Mouse (Mus musculus) neural tube, embryonic 15.5 days (tissue): ENCODE data around the gene Sstr4. TPM values are rescaled to one million over a fixed set of nuclear protein-coding genes. Genes with fewer than 3 reads are reported as not detected.

Source experiments
- ATAC-seq: fragments of 200-750 bp; cut with Nextera tagmentation; 2 replicates; pipeline ENCODE4 v1.8.0; 2017; ENCODE audit warnings: mild to moderate bottlenecking, moderate TSS enrichment, moderate library complexity; ENCODE audit not compliant: low FRiP score
- H3K27ac ChIP-seq: fragments of 300-500 bp; sonication (generic); replicated peaks from 2 replicates; pipeline ENCODE4 v1.5.1; 2015; ENCODE audit warnings: mild to moderate bottlenecking, inconsistent platforms
- H3K27me3 ChIP-seq: fragments of 300-500 bp; sonication (generic); replicated peaks from 2 replicates; pipeline ENCODE4 v1.6.1; 2015; ENCODE audit warnings: inconsistent platforms
- H3K36me3 ChIP-seq: fragments of 300-500 bp; sonication (generic); 2 replicates; pipeline ENCODE4 v1.6.1; 2015; ENCODE audit warnings: inconsistent platforms
- H3K4me1 ChIP-seq: fragments of 300-500 bp; sonication (generic); 2 replicates; pipeline ENCODE4 v1.6.1; 2015; ENCODE audit warnings: inconsistent platforms
- H3K4me2 ChIP-seq: fragments of 300-500 bp; sonication (generic); 2 replicates; pipeline ENCODE4 v1.6.1; 2015; ENCODE audit warnings: inconsistent platforms, mild to moderate bottlenecking, moderate library complexity
- H3K4me3 ChIP-seq: fragments of 300-500 bp; sonication (generic); replicated peaks from 2 replicates; pipeline ENCODE4 v1.5.1; 2015; ENCODE audit warnings: mild to moderate bottlenecking, inconsistent platforms
- H3K9ac ChIP-seq: fragments of 300-500 bp; sonication (generic); replicated peaks from 2 replicates; pipeline ENCODE4 v1.6.1; 2015; ENCODE audit warnings: mild to moderate bottlenecking, inconsistent platforms
- H3K9me3 ChIP-seq: fragments of 300-500 bp; sonication (generic); replicated peaks from 2 replicates; pipeline ENCODE4 v1.6.1; 2016; ENCODE audit warnings: inconsistent platforms
- WGBS: fragments of 180-500 bp; shearing (Covaris S2); methylation state at CpG from one replicate; pipeline ENCODE4 v1.1.7; 2015; ENCODE audit warnings: mixed read lengths; 5-methylcytosine and 5-hydroxymethylcytosine counted together
- polyA plus RNA-seq: library from polyadenylated mRNA; unstranded; fragments of >200 nt; fragmentation: Nextera tagmentation; extraction: Ambion mirVana; gene quantifications from 2 replicates; pipeline ENCODE4 v1.2.1, GENCODE M21; 2015

Gene Sstr4
- polyA plus RNA-seq, 1 experiment from 2014 or later: 3.8 TPM

GRCm38 (mm10) chr2:148441421-148441820 lies 46.3 kb downstream of the Sstr4 start:
- 86% methylated on average over 10 of the region's 10 CpGs for WGBS
- H3K4me1 ChIP-seq: no peaks in the 10 kb centered on the region
- no peaks in the 10 kb centered on the region for H3K36me3 ChIP-seq
- no peak overlapping the region for H3K4me2 ChIP-seq
- H3K27ac ChIP-seq: no peak overlapping the region
- H3K9me3 ChIP-seq: no peaks in the 10 kb centered on the region
- no peaks in the 10 kb centered on the region for H3K27me3 ChIP-seq
- no peak overlapping the region for H3K9ac ChIP-seq
- no peak for ATAC-seq
- no peak overlapping the region for H3K4me3 ChIP-seq

GRCm38 (mm10) chr2:148442172-148442571 lies 47.0 kb downstream of the Sstr4 start:
- WGBS: 59% methylated on average over 4 of the region's 4 CpGs
- no peak overlapping the region for H3K9ac ChIP-seq
- H3K4me3 ChIP-seq: peak overlapping the region; percentile 19; the same call in 1 of the 2 replicates
- ATAC-seq: no peak
- no peak overlapping the region for H3K4me2 ChIP-seq
- H3K4me1 ChIP-seq: no peaks in the 10 kb centered on the region
- 0 out of 2 replicates have a peak overlapping the region, but pooled peaks have one; percentile 5 for H3K27ac ChIP-seq
- no peaks in the 10 kb centered on the region for H3K36me3 ChIP-seq
- no peaks in the 10 kb centered on the region for H3K9me3 ChIP-seq
- no peaks in the 10 kb centered on the region for H3K27me3 ChIP-seq

- no peaks in the 10 kb centered on the region for H3K27me3 ChIP-seq
- H3K36me3 ChIP-seq: no peaks in the 10 kb centered on the region
- no peak overlapping the region for H3K9ac ChIP-seq
- peak overlapping the region; percentile 19 for H3K4me3 ChIP-seq
- H3K4me2 ChIP-seq: no peak overlapping the region
- H3K9me3 ChIP-seq: no peaks in the 10 kb centered on the region
- H3K4me1 ChIP-seq: no peaks in the 10 kb centered on the region
- WGBS: 94% methylated on average over 4 of the region's 4 CpGs
- ATAC-seq: no peak; the same call in 1 of the 2 replicates
- H3K27ac ChIP-seq: peak overlapping the region; percentile 54
Measured at GRCm38 (mm10) chr2:148442710-148443109, 47.6 kb downstream of the Sstr4 start.

- Histone ChIP-seq H3K9ac (no peak within 1 kb of the TSS), H3K27me3 (no peaks in the 10 kb centered on the region), H3K27ac (peak within 1 kb of the TSS; percentile 54), H3K36me3 (no peaks in the 10 kb centered on the region), H3K4me1 (no peaks in the 10 kb centered on the region), H3K4me2 (no peak within 1 kb of the TSS), H3K9me3 (no peaks in the 10 kb centered on the region), H3K4me3 (peak within 1 kb of the TSS; percentile 19)
- ATAC-seq: no peak
- WGBS: 62% methylated on average over 13 of the region's 13 CpGs
Measured at GRCm38 (mm10) chr2:148443249-148443958, 48.3 kb downstream of the Sstr4 start, which contains the start of gene Cd93. Cd93 (minus strand) TSS chr2:148443563.

- Histone ChIP-seq H3K4me1 (no peaks in the 10 kb centered on the region), H3K4me3 (no peak overlapping the region), H3K27ac (no peak overlapping the region), H3K36me3 (no peaks in the 10 kb centered on the region), H3K9me3 (no peaks in the 10 kb centered on the region), H3K9ac (no peak overlapping the region), H3K27me3 (no peaks in the 10 kb centered on the region), H3K4me2 (no peak overlapping the region)
- WGBS: 85% methylated on average over 1 of the region's 1 CpGs
- ATAC-seq: no peak
Measured at GRCm38 (mm10) chr2:148444472-148444871, 49.3 kb downstream of the Sstr4 start.

DNA sequence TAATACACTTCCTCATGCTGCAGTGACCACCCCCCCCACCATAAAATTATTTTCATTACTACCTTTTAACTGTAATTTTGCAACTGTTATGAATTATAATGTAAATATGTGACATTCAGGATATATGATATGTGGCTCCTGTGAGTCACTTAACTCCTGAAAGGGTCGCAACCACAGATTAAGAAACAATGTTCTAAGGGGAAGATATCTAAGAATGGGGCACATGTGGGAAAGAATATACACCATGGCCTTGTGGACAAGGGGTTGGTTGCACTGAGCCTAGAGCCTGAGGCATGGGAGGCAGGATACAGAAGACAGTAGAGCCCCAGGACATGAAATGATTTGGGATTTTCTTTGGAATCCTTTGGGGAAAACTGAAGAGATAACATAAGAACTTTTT lies 50.5 kb downstream of the Sstr4 start:
- Histone ChIP-seq H3K27ac (no peak overlapping the region), H3K27me3 (no peaks in the 10 kb centered on the region), H3K4me1 (no peaks in the 10 kb centered on the region), H3K4me3 (no peak overlapping the region), H3K9me3 (no peaks in the 10 kb centered on the region), H3K4me2 (no peak overlapping the region), H3K9ac (no peak overlapping the region), H3K36me3 (no peaks in the 10 kb centered on the region)
- 93% methylated on average over 1 of the region's 1 CpGs for WGBS
- ATAC-seq: no peak

Other genes starting within 250 kb of the Sstr4 start
- gene Thbd, start 12.8 kb downstream of the Sstr4 start, polyA plus RNA-seq: 6.7 and 8.0 TPM in 2 replicates
- gene Cd93, start 48.2 kb downstream of the Sstr4 start, polyA plus RNA-seq: 7.6 and 9.2 TPM in 2 replicates